Mouse (Mus musculus) left cerebral cortex, postnatal 25 days (tissue): ENCODE data around the gene Erg. TPM values are rescaled to one million over a fixed set of nuclear protein-coding genes. Genes with fewer than 3 reads are reported as not detected.
A peak's percentile ranks its signal among the peaks of the same experiment; 100 is the strongest.

ENCODE experiments used
- DNase-seq, 2 experiments: peaks; one replicate each; pipeline ENCODE4 v3.0.0; 2022; ENCODE audit warnings: low spot score in 2 of 2, mixed read lengths in 1 of 2
- intact Hi-C: fragments of 180-260 bp; cut with DNase I; formaldehyde crosslinking; loops from one replicate; pipeline ENCODE4 v1.15.1; 2025
- total RNA-seq, 2 experiments: library from RNA; stranded (reverse); gene quantifications; 2 replicates each; pipeline ENCODE4 v1.2.3; 2021

Gene Erg
- total RNA-seq, 2 experiments from 2014 or later, result 4.2 to 6.4 TPM

DNA sequence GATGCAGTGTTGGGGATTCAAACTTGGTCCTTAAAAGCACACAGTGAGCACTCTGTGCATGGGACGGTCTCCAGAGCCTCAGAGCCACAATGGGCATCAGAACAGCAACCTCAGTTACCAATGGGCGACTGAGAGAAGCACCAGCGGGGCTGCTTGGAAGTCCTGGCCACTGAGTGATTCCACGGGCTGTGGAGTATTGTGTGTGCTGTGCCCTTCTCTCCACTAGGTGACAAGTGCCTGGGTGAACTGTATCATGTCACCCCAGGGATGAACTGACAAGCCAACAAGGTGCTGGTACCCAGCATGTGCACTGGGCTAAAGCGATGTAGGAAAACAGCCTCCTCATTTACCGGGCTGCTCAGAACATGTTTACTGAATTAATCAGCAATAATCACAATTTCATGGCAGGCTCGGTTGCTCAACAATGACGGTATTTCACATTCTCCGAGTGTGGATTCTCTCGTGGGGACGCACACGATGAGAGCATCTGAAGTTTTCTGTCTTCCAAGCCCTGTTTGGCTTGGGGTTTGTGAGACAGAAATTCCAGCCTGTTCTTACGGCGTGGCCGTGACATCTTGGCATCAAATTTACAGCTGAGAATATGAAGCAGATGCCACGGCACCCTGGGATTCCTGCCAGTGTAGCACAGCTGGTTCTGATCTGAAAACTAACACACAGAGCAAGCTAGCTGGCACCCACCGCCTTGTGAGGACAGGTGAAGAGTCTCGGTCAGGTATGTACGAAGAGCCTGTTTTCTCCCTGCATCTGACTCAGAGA is 219.2 kb downstream of the Erg start:
- intact Hi-C loops, result no loop called here
- DNase-seq, result no peak

DNA sequence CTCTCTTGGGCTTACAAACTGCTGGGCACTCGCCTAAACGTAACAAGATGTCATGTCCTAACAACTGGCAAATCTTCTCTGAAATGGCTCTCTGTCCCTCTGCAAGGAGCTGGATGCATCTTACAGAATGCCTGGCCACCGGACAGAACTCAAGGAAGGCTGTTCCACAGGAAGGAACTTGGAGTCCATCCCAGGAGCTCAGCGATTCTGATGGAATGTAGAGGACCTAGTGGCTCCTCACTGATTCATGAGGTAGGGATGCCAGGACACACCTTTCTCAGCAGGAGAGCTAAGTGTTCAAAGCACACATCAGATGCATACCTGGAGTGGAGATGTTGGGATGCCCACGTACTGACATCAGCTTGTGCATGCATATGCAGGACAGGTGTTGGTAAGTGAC is 221.2 kb downstream of the Erg start:
- intact Hi-C loops, result no loop called here
- DNase-seq, result no peak

DNA sequence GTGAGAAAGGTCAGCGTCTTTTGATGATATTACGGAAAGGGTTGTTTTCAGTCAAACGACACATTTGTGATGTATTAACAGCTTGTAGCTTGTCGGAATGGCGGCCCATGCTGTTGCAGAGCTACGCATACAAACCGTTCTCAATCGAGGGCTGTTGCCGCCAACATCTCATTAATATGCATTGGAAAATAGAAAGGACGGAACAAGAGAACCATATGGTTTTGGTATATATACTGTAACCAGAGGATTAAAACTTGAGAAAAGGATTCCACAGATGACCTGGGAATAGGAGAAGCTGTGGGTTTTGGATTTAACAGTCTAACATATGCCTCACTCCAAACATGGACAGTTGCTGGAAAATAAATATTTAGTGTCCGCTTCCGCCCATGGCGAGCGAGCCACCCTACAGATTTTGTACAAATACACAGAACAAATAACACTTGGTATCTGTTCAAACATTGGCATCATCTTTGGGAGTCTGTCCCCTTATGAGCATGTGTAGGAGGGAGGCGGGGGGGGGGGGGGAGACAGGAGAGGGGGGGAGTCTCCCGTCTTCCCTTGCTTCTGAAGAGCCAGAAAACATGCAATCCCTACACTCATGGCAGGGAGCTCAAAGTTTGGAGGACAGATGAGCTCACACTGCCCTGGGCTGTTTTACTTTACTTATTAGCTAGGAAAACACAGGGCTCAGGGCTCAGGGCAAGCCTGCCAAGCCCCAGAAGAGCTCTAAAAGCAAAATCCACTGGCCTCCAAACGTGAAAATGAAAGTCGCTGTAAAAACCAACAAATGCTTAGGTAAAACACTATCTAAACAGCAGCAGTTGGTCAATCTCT is 222.5 kb downstream of the Erg start:
- intact Hi-C loops, result no loop called here
- DNase-seq, result no peak

DNA sequence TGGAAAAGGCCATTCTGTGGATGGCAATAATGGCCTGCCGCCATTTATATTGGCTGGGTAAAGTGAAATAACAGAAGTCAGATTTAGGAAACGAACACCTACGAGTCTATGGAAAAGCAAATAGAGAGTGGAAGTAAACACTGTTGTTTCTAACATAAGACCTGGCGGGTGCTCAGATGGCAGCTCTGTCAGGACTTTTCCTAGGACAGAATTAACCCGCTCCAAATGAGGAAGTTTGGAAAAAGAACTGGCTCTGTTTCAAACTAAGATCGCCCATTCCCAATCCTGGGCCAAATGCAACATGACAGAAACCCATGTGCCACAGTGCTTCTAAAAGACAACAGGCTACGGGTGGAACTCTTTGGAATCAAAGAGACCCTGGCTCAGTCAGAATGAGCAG is 224.4 kb downstream of the Erg start:
- no peak for DNase-seq
- intact Hi-C loops, result no loop called here

DNA sequence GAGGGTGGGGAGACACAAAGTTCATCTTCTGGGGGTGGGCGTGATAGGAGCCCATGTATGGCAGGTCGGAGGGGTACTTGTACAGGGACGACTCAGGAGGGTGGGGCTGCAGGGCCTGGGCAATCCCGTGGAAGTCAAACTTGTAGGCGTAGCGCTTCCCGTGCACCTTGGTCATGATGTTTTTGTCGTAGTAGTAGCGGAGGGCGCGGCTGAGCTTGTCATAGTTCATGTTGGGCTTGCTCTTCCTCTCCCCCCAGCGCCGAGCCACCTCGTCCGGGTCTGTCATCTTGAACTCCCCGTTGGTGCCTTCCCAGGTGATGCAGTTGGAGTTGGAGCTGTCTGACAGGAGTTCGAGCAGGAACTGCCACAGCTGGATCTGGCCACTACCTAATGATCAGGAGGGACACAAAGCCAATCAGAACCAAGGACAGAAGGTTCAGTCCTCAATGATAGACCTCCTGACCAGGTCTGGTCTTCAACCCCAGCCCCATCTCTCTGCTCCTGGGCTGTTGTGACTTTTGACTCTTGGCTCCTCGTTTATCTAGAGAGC is 225.4 kb downstream of the Erg start:
- DNase-seq, result no peak
- intact Hi-C loops, result no loop called here

DNA sequence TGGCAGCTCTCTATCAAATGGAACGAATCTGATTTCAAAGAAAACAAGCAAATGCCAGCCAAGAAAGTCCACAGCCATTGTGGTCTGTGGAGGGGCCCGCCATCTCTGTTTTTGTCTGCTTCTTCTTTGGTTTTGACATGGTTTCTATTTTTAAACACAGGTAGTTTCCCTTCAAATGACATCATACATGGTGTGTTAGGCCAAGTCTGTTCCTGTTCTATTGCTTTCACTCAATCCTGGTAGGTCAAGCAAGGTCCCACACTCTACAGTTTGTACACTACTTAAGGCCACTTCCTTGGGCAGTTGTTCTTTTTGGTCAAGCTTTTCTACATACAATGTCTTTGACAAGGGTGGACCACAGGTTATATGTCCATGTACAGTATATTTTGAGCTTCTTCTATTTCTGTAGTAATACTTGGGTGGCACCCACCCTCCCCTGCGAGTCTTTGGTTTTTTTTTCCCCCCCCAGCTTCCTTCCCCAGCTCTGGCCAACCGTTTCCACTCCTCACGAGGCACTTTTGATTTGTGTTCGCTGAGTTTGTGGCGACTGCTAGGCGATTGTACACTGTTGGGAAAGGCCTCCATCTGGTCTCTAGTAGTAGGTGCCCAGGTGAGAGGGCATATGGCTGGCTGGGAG is 226.1 kb downstream of the Erg start:
- no peak for DNase-seq
- intact Hi-C loops, result no loop called here

DNA sequence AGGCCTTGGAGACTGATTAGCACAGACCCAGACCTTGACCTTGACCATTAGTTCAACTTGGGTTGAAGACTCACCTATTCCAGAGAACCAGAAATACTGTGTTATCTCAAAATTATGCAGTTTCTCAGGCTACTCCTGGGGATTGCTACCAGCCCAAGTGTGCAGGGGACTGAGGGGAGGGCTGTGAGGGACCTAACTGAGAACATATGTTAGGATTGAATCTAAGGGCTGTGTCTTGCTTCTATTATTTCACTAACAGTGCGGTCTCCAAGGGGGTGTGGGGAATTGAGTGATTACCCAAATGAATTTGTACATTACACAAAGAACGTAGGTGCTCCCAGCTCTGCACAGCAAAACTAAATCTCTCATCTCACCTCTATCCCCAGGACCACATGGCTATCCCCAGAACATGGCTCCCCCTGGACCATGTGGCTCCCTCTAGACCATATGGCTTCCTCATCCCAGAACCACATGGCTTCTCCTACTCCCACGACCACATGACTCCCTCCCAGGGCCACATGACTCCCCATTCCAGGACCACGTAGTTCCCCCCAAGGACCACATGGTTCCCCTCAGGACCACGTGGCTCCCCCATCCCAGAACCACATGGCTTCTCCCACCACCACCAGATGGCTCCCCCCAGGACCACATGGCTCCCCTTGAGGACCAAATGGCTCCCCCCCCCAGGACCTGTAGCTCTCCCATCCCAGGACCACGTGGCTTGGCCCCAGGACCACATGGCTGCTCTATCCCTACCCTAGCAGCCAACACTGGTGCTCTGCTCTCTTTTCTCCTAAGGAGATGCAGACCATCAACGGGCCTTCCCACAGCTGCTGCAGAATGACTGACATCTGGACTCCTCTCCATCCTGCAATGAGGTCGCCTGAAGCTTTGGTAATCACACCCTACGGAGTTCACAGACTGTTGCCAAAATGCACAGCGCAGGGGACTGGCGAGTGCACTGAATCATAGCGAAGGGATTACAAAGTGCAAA is 229.1 kb downstream of the Erg start:
- intact Hi-C loops, result no loop called here
- DNase-seq, result no peak

DNA sequence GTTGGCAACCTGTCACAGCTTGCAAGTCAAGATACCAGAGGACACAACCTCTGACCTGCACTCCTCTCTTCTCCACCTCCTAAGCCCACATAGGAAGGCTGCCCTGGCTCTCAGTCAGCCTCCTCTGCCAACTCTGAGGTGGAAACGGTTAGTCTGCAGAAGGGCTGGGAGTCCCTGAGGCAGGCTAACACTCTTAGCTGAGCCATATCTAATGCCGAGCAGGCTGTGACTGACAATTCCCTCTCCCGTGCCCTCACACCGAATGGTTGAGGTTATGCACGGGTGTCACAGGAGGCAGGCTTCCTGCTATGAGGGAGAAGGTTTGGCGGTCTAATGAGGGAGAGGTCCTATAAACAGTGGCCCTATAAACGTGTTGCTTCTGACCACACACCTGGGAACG is 232.6 kb downstream of the Erg start:
- intact Hi-C loops, result loop anchor here (5.0 kb wide), 1 partner anchor 593 kb away; no protein-coding TSS in a partner anchor
- DNase-seq, result no peak

DNA sequence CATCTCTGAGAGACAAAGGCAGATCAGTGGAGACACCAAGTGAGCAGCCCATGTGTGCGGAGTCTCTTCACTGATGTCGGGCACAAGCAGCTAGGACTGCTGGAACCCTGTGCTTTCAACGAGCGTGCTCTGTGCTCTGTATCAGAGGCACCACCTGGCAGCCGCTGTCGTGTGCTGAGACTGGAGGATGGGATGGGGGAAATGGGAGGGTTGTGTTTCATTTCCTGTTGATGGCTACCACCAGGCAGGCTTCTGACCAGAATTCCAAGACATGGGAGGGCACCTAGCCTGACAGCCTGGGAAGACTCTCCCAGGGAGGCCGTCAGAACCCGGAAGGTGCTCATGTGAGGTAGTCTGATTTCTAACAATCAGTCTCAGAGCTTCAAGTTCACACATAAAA is 234.1 kb downstream of the Erg start:
- DNase-seq, result no peak
- intact Hi-C loops, result loop anchor here (5.0 kb wide), 1 partner anchor 595 kb away; no protein-coding TSS in a partner anchor

DNA sequence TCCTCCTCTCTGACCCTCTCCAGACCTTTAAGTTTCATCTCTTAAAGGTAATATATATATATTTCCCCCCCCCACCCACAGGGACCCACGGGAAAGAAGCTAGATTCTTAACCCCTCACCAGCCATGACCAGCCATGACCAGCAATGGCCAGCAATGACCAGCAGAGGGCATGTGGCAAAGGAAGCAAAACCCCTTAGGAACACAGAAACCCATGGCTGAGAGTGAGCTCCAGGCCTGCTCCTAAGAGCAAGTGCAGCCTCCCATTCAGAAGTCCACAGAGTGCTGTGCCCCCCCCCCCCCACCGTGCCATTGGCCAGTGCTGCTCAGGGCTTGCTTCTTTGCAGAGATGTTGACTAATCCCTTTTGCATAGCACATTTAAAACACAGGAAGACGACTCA is 235.9 kb downstream of the Erg start:
- intact Hi-C loops, result loop anchor here (2.0 to 5.0 kb wide), 2 partner anchors 597 to 614 kb away; no protein-coding TSS in a partner anchor
- DNase-seq, result peak; percentile 37 to 58

DNA sequence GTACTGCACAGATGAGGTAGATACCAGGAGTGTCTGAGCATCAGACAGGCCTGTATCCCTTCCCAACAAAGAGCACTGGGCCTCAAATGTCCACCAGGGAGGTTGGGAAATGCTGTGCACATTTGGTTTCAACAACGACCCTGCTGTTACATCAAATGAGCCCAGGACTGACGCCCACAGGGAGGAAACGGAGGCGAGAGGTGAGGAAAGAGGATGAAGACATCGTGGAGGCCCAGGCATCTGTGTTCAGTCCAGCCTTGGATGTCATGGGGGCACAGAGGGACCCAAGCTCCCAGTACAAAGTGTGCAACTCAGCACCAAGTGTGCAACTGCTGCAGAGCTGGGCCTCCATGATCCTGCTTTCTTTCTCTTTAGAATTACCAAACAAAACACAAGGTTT is 236.6 kb downstream of the Erg start:
- no peak for DNase-seq
- intact Hi-C loops, result loop anchor here (2.0 to 10.0 kb wide), 4 partner anchors 535 to 625 kb away; no protein-coding TSS in a partner anchor

DNA sequence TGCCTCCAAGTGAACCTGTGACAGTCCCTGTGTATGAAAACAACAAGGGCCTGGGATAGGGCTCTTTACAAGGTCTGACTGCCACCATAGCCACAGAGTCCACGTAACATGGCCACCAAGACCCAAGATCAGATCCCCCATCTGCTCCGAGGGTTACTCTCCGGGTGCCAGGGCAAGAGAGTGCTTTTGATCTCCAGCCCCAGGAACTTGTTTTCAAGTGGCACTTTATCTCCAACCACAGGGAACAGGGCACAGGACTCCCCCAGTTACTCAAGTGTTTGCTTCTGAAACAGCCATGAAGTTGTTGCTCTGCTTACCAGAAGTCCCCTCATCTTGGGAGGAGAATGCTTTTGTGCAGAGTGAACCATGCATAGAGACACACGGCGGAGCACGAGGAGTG is 237.0 kb downstream of the Erg start:
- intact Hi-C loops, result loop anchor here (10.0 kb wide), 2 partner anchors 535 to 625 kb away; no protein-coding TSS in a partner anchor
- DNase-seq, result no peak

DNA sequence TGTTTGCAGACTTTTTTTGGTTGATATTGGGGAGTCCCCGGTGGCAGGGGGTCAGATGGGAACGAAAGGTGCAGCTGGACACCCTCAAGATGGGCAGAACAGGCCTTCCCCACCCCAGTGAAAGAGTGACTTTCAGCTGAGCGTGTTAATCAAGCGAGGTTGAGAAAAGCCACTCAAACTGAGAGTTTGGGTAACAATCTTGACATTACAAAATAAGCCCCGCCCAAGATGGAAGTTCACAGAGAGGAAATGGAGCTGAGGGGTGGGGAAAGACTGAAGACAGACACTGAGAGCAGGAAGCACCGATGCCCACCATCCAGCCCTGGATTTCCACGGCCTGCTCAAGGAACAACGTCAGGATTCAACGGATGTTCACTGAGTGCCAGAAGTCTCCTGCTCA is 237.8 kb downstream of the Erg start:
- intact Hi-C loops, result loop anchor here (10.0 kb wide), 2 partner anchors 534 to 624 kb away; no protein-coding TSS in a partner anchor
- no peak for DNase-seq

DNA sequence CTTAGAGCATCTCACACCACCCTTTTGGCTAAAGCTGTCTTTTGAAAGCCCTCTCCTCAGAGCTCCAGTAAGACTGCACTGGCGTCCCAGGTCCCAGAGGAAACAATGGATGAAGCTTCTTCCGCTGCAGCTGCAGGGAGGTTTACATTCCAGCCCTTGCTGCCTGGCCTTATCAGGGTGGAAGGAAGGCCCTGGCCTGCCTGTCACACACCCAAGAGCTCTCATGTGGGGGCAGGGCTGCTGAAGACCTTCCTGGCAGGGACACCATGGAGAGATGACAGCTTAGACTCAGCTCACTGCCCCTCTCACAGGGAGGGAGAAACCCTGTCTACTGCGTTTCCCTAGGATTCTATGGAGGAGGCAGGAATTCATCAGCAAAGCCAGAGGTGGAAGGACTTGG is 239.2 kb downstream of the Erg start:
- no peak for DNase-seq
- intact Hi-C loops, result loop anchor here (10.0 kb wide), 2 partner anchors 532 to 622 kb away; no protein-coding TSS in a partner anchor

DNA sequence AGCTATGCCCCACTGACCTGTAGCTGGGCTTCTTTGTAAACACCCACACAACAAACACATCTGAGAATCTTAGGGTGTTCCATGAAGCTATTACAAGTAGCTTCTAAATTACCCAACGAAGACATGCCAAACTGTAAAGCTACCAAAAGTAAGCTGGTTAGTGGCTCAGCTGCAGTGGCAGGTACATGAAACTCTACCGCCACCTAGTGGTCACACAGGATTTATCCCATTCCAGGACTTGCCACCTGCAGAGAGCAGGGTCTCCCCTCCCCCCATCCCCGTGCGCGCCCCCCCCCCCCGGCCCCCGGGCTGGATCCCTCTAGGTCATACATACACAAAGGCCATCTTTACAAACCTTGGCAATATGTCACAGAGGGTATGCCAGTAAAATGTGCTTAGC is 240.5 kb downstream of the Erg start:
- intact Hi-C loops, result loop anchor here (1.0 to 10.0 kb wide), 3 partner anchors 149 to 621 kb away; no protein-coding TSS in a partner anchor
- DNase-seq, result peak; percentile 69 to 81

DNA sequence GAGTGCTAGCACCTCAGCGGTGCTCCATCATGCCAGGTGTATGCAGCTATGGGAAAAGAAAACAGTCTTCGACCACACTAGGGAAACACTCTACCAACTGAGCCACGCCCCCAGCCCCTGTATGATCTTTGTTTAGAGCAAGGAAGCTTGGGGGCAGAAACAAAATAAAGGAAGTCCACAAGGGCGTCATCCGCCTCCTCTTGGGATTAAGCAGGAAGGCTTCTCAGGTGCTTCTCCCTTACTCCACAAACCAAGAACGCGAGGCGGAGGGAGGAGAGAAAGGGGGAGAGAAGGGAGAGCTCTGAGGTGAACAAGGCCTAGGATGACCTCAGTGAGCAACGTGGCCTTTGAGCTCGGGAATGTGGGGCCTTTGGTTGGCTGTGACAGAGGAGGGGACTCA is 241.4 kb downstream of the Erg start:
- intact Hi-C loops, result loop anchor here (10.0 kb wide), 2 partner anchors 530 to 620 kb away; no protein-coding TSS in a partner anchor
- DNase-seq, result no peak

DNA sequence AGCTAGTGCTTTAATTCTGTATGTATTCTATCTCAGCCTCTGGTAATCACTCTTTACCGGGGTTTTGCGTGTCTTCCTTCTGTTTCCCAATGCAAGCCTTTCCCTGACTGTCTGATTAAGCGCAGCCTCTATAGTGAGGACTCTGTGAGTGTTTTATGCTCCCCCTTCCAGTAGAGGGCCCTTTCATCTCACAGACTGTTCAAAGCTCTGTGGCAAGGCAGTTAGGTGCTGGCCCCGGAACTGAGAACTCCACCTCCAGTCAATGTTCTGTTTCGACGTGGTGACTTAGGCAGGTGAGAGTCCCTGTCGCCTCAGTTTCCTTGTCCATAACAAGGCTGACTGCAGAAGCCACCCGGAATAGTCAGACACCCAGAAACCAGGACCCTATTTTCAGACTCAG is 244.4 kb downstream of the Erg start:
- DNase-seq, result peak in 1 of 2 experiments; percentile 12
- intact Hi-C loops, result loop anchor here (10.0 kb wide), 2 partner anchors 527 to 617 kb away; no protein-coding TSS in a partner anchor
